ENCODE assay signal across 8 mouse cellular contexts in genomic region chr9:89211065-89211858, GRCm38 (mm10). TPM values are rescaled to one million over a fixed set of nuclear protein-coding genes. Genes with fewer than 3 reads are reported as not detected.
A peak's percentile ranks its signal among the peaks of the same experiment; 100 is the strongest.
DNase-seq lines count a peak whose midpoint lies in the region; ATAC-seq and TF ChIP-seq lines count a peak whose summit lies in the region.
"Not testable (repeated sequence)": the region's sequence is repeated elsewhere in the genome, so short reads cannot be mapped to it uniquely, and the experiment has no call there.

No protein-coding gene starts in this region.

- DNase-seq in CD8-positive naive resting alpha-beta T cell, adult 2 months (ENCODE audit: low read depth in 2 of 2, low spot score in 2 of 2): peak; percentile 78 to 88
- peak; percentile 91 for DNase-seq in cerebellum, adult 11 months
- DNase-seq in heart, postnatal 10 days: peak; percentile 94
- peak; percentile 77 to 92 for DNase-seq in kidney, postnatal 25 days

- H3K36me3 ChIP-seq in forebrain, embryonic 15.5 days; liver, embryonic 12.5 days; myocyte (ENCODE audit: control insufficient read depth, insufficient read depth); stomach, embryonic 14.5 days (ENCODE audit: control insufficient read depth, insufficient read depth, low read length): not testable (repeated sequence)

- H3K4me1 ChIP-seq in forebrain, embryonic 15.5 days; liver, embryonic 12.5 days; stomach, embryonic 14.5 days (ENCODE audit: control insufficient read depth, insufficient read depth, low read length): not testable (repeated sequence)

- H3K27ac ChIP-seq in forebrain, embryonic 15.5 days (replicated peaks): peak overlapping the region; percentile 72
- peak overlapping the region; percentile 76; the same call in 1 of the 2 replicates for H3K27ac ChIP-seq in liver, embryonic 12.5 days
- H3K27ac ChIP-seq in stomach, embryonic 14.5 days (ENCODE audit: low read length): not testable (repeated sequence)

- H3K4me3 ChIP-seq in forebrain, embryonic 15.5 days: peak overlapping the region; percentile 32
- peak overlapping the region; percentile 47 for H3K4me3 ChIP-seq in liver, embryonic 12.5 days
- H3K4me3 ChIP-seq in myocyte: peak overlapping the region; percentile 23
- H3K4me3 ChIP-seq in stomach, embryonic 14.5 days (ENCODE audit: low read depth, low read length): peak overlapping the region; percentile 25

- not testable (repeated sequence) for TF ChIP-seq POLR2A in myocyte (IDR thresholded peaks at IDR 0.05; ENCODE audit: insufficient read length, low read depth)

- H3ac ChIP-seq in myocyte (ENCODE audit: control insufficient read depth, insufficient read length): not testable (repeated sequence)

- intact Hi-C loops in heart, postnatal 10 days (cut with DNase I): not testable (repeated sequence)

- WGBS in forebrain, embryonic 15.5 days: 5% methylated on average over 16 of the region's 44 CpGs
- WGBS in liver, embryonic 12.5 days (ENCODE audit: insufficient replicate concordance): 6% methylated on average over 8 of the region's 44 CpGs
- WGBS in stomach, embryonic 14.5 days: 9% methylated on average over 10 of the region's 44 CpGs

- peak; percentile 96 for ATAC-seq in forebrain, embryonic 15.5 days (replicated peaks)
- ATAC-seq in liver, embryonic 12.5 days: peak; percentile 95
- ATAC-seq in stomach, embryonic 14.5 days (ENCODE audit: insufficient number of reproducible peaks, insufficient read depth, low FRiP score, low read depth): peak; percentile 94

- H3K4me2 ChIP-seq in forebrain, embryonic 15.5 days (replicated peaks): peak overlapping the region; percentile 34
- H3K4me2 ChIP-seq in liver, embryonic 12.5 days: peak overlapping the region; percentile 56
- peak overlapping the region; percentile 74 for H3K4me2 ChIP-seq in myocyte (ENCODE audit: low read depth)
- H3K4me2 ChIP-seq in stomach, embryonic 14.5 days (replicated peaks; ENCODE audit: low read depth, low read length): peak overlapping the region; percentile 31

- H3K27me3 ChIP-seq in forebrain, embryonic 15.5 days; liver, embryonic 12.5 days (replicated peaks); myocyte (ENCODE audit: control insufficient read depth, insufficient read depth, insufficient read length); stomach, embryonic 14.5 days (ENCODE audit: control insufficient read depth, insufficient read depth, low read length): not testable (repeated sequence)

- not testable (repeated sequence) for H3K79me2 ChIP-seq in myocyte (ENCODE audit: control insufficient read depth, insufficient read depth)

- not testable (repeated sequence) for H3K9me3 ChIP-seq in forebrain, embryonic 15.5 days; liver, embryonic 12.5 days (replicated peaks); stomach, embryonic 14.5 days (ENCODE audit: control insufficient read depth, low read depth, low read length)

- not testable (repeated sequence) for H3K9ac ChIP-seq in forebrain, embryonic 15.5 days (replicated peaks); stomach, embryonic 14.5 days (replicated peaks; ENCODE audit: low read depth, low read length)
- H3K9ac ChIP-seq in liver, embryonic 12.5 days: peak overlapping the region; percentile 35; the same call in 1 of the 2 replicates

RNA-seq across cellular contexts. Expression of gene Mthfs, which starts 0.8 kb away (rescaled TPM):
- 10.9 and 11.6 TPM in 2 replicates for polyA plus RNA-seq in forebrain, embryonic 15.5 days (2015; fragmentation: Nextera tagmentation; extraction: Ambion mirVana)
- total RNA-seq in heart, postnatal 10 days (2021): 10 to 100 TPM; 17.6 TPM
- 13.2 and 14.5 TPM in 2 replicates for polyA plus RNA-seq in liver, embryonic 12.5 days (2016; fragmentation: Nextera tagmentation; extraction: Ambion mirVana)
- polyA plus RNA-seq in myocyte (2012; fragmentation: generic; extraction: Trizol): 6.4 TPM
- 24.0 and 26.4 TPM in 2 replicates for polyA plus RNA-seq in stomach, embryonic 14.5 days (2014; fragmentation: Nextera tagmentation; extraction: Ambion mirVana)

RNA-seq across cellular contexts. Expression of gene Gm29094, which starts 12.1 kb away (rescaled TPM):
- polyA plus RNA-seq in forebrain, embryonic 15.5 days (2015; fragmentation: Nextera tagmentation; extraction: Ambion mirVana): 0.36 and 0.65 TPM in 2 replicates
- not detected for total RNA-seq in heart, postnatal 10 days (2021)
- polyA plus RNA-seq in liver, embryonic 12.5 days (2016; fragmentation: Nextera tagmentation; extraction: Ambion mirVana): not detected in 2 replicates
- polyA plus RNA-seq in myocyte (2012; fragmentation: generic; extraction: Trizol): not detected
- not detected in 2 replicates for polyA plus RNA-seq in stomach, embryonic 14.5 days (2014; fragmentation: Nextera tagmentation; extraction: Ambion mirVana)

RNA-seq across cellular contexts. Expression of gene Bcl2a1b, which starts 12.3 kb away (rescaled TPM):
- polyA plus RNA-seq in forebrain, embryonic 15.5 days (2015; fragmentation: Nextera tagmentation; extraction: Ambion mirVana): 0.47 and 1.3 TPM in 2 replicates
- total RNA-seq in heart, postnatal 10 days (2021): under 1 TPM; 0.45 to 0.91 TPM
- polyA plus RNA-seq in liver, embryonic 12.5 days (2016; fragmentation: Nextera tagmentation; extraction: Ambion mirVana): 0.97 and 1.2 TPM in 2 replicates
- not detected for polyA plus RNA-seq in myocyte (2012; fragmentation: generic; extraction: Trizol)
- 3.1 and 4.1 TPM in 2 replicates for polyA plus RNA-seq in stomach, embryonic 14.5 days (2014; fragmentation: Nextera tagmentation; extraction: Ambion mirVana)
